Comparison of ENCODE assay signal across 8 mouse cellular contexts in genomic region chr12:111713004-111713651, GRCm38 (mm10). TPM values are rescaled to one million over a fixed set of nuclear protein-coding genes. Genes with fewer than 3 reads are reported as not detected.
DNase-seq lines count a peak whose midpoint lies in the region; ATAC-seq lines count a peak whose summit lies in the region.

TSS of gene Bag5 (minus strand) at chr12:111713257.
TSS of gene Apopt1 (plus strand) at chr12:111713261.

- intact Hi-C loops in gastrocnemius, postnatal 14 days (cut with DNase I; ENCODE audit: low total_unique reads): no loop called here
- intact Hi-C loops in left cerebral cortex, postnatal 14 days (cut with DNase I): loop anchor here (5.0 kb wide), 1 partner anchor 46 kb away; no protein-coding TSS in a partner anchor

- ATAC-seq in megakaryocyte-erythroid progenitor cell, adult 5-6 weeks (replicated peaks; ENCODE audit: low FRiP score, low TSS enrichment, poor library complexity, severe bottlenecking): peak; percentile 86

- peak; percentile 95 for DNase-seq in adrenal gland, adult 2 months
- peak; percentile 92 for DNase-seq in embryo, embryonic 10.5 days (ENCODE audit: low spot score)
- DNase-seq in gastrocnemius, postnatal 14 days: peak; percentile 92
- DNase-seq in induced T-regulatory cell, adult 2 months (ENCODE audit: low read depth): peak; percentile 95
- DNase-seq in left cerebral cortex, postnatal 14 days (ENCODE audit: low spot score in 2 of 2): peak; percentile 87 to 91
- peak; percentile 89 for DNase-seq in right cerebral cortex, postnatal 14 days
- DNase-seq in urinary bladder, postnatal 25 days (ENCODE audit: low spot score): peak; percentile 82

RNA-seq across cellular contexts. Expression of gene Bag5, which starts in this region (rescaled TPM):
- 10 to 100 TPM; 32.5 to 37.7 TPM for total RNA-seq in adrenal gland, adult 2 months (2021)
- 8.0 and 12.0 TPM in 2 replicates for polyA plus RNA-seq in adrenal gland, adult 2 months (2012; rRNA removed)
- total RNA-seq in gastrocnemius, postnatal 14 days (2021): 10 to 100 TPM; 14.9 to 17.2 TPM
- 10 to 100 TPM; 45.7 to 47.0 TPM for total RNA-seq in left cerebral cortex, postnatal 14 days (2021)
- 27.7 and 28.9 TPM in 2 replicates for total RNA-seq in megakaryocyte-erythroid progenitor cell, adult 5-6 weeks (2014; fragmentation: Nextera tagmentation)
- 33.0 and 52.3 TPM in 2 replicates for total RNA-seq in megakaryocyte-erythroid progenitor cell, adult 5-6 weeks (2017)

RNA-seq across cellular contexts. Expression of gene Apopt1, which starts in this region (rescaled TPM):
- total RNA-seq in adrenal gland, adult 2 months (2021): 10 to 100 TPM; 67.7 to 70.0 TPM
- 191 and 279 TPM in 2 replicates for polyA plus RNA-seq in adrenal gland, adult 2 months (2012; rRNA removed)
- total RNA-seq in gastrocnemius, postnatal 14 days (2021): 10 to 100 TPM; 34.2 to 35.6 TPM
- total RNA-seq in left cerebral cortex, postnatal 14 days (2021): 10 to 100 TPM; 39.4 to 44.3 TPM
- total RNA-seq in megakaryocyte-erythroid progenitor cell, adult 5-6 weeks (2014; fragmentation: Nextera tagmentation): 62.7 and 67.7 TPM in 2 replicates
- 55.5 and 56.4 TPM in 2 replicates for total RNA-seq in megakaryocyte-erythroid progenitor cell, adult 5-6 weeks (2017)

Comparison
In these comparisons a context has a peak if more than half of its experiments do, and no peak if none do; other contexts are left out.
1. Peak in every context shown above with its lines: DNase-seq and ATAC-seq.